Mouse (Mus musculus) urinary bladder, postnatal 36 days (tissue): ENCODE data around the gene Ankrd11.

Source experiments
- DNase-seq, 2 experiments: peaks; one replicate each; pipeline ENCODE4 v3.0.0; 2022; ENCODE audit warnings: low spot score in 2 of 2, mixed read lengths in 1 of 2

The Ankrd11 gene

DNA sequence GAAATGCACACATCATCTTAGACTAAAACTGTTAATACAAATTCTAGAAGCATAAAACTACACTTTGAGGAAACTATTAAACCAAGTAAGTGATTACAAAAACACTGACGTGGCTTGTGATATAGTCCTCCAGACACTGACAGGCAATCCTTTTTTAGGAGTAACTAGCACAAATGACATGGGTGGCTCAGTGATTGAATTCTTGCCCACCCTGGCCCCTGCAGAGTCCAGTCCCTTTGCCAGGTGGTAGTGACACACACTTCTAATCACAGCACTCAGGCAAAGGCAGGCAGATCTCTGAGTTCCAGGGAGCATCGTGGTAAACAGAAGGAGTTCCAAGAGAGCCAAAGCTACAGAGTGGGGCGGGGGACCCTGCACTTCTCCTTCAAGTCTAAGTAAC, 36.7 kb downstream of the Ankrd11 start:
- DNase-seq = no peak

DNA sequence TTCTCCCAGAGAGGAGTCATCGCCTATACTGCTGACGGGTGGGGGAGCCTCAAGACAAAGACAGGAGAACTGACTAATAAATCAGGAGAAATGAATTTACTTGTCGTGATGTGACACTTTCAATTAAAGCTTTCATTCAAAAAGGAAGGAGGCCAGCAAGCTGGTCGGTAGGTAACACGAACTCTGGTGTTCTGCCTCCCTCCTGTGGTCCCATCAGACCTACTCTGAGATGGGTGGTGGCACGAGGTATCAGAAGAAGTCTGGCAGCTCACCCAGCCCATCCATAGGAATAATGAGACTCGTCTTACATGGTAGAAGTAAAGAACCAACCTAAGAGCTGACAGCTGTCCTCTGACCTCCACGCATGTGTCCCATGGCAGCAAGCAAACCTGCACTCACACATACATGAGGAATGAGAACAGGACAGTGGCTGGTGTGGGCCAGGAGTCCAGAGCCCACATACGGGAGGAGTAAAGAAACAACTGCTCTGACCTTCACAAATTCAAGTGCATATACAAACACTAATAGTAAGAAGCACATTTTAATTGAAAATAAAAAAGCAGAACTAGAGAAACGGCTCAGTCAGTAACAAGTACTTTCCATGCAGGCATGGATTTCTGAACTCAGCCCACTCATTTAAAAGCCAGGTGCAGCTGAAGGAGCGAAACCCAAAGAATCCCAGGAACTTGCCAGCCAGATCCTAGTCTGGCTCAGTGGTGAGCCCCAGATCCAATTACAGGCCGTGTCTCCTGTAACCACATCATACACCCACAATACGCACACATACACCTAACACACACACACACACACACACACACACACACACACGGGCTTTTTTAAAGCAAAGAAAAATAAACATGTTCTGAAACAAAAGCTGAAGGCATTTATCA, 37.8 kb downstream of the Ankrd11 start:
- DNase-seq = no peak

DNA sequence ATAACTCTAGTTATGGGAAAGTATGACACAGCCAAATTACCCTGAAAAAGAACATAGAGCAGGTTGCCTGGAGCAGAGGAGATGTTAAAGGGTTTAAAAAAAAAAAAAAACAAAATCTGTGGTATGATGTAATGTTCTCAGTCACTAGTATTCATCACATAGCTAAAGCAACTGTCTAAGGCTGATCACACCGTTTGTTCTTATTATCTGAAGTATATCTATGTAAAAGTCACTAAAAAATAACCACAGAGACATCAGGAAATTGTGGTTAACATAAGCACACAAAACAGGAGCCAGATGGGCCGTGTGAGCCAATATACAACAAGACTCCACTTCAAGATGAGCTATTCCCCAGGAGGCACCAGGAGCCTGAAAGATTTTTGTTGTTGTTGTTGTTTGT, 41.8 kb downstream of the Ankrd11 start:
- DNase-seq = no peak

DNA sequence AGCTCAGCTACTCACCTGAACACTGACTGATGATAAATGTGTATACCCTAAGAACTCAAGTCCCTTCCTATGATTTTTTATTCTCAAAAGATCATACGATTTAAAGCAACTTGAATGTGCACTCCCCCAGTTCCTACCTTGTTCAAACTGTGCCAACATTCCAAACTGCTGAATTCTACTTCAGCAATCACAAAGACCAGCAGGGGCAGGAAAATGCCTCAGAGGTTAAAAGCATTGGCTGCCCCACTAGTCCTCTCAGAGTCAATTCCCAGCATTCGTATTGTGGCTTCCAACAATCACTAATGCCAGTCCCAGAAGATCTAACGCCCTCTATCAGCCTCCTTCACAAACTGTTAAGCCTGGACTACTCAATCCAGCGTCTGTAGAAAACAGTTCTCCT, 44.1 kb downstream of the Ankrd11 start:
- no peak for DNase-seq

DNA sequence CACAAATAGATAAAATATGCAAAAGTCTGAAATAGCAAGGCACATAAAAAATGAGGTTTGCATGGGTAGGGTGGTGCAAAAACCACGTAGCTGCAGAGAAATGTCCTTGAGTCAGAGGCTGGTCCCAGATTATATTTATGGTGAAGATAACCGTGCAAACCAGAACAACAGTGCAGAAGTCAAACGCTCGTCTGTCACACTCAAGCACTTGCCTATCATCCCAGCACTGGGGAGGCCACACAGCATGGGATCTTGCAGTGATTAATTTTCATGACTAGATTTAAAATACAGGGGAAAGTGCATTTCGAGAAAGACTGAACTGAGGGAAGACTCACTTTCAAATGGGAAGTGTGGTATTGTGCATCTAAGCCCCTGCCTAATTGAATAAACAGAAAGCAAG, 48.3 kb downstream of the Ankrd11 start:
- no peak for DNase-seq

DNA sequence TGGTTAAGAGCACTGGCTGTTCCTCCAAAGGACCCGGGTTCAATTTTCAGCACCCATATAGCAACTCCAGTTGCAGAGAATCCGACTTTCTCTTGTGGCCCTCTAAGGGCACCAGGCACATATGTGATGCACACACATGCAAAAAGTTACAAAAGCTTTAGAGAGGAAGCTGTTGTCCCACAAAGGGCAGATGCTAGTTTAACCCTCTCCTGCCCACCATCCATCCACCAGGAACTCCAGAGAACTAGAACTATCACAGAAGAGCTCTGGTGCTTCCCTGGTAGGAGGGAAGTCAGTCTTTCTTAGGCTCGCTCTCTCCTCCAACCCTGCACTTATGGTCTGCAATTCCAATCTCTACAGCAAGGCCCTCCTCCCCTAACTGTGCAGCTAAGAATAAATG, 49.0 kb downstream of the Ankrd11 start:
- DNase-seq = no peak

DNA sequence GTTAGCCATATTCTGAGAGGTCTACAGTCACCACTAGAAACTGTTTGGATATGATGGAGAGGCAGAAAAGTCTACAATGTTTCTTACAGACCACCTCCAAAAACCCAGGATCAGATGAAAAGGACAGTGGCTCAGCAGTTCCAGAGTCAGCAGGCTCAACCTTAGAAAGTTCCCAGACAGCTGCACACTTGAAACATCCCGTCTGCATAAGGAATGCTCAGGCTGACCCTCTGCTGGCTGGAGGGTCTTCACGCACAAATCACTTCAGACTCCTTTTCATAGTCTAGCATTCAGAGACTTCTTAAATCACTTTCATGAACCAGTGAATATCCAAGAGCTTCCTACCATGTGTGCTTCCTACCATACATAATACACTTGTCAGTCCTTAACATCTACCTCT, 49.8 kb downstream of the Ankrd11 start:
- DNase-seq = no peak

DNA sequence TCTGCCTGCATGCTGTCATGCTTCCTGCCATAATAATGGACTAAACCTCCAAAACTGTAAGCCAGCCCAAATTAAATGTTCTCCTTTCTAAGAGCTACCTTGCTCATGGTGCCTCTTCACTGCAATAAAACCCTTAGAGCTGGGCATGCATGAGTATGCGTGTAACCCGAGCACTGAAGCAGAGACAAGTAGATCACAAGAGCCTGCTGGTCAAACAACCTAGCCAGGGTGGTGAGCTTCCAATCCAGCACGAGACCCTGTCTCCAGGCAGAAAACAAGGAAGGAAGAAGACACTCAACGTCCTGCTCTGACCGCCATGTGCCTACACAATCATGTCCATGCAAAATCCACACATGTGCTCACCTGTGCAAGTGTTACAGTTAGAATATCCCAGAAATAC, 50.7 kb downstream of the Ankrd11 start:
- DNase-seq = no peak

DNA sequence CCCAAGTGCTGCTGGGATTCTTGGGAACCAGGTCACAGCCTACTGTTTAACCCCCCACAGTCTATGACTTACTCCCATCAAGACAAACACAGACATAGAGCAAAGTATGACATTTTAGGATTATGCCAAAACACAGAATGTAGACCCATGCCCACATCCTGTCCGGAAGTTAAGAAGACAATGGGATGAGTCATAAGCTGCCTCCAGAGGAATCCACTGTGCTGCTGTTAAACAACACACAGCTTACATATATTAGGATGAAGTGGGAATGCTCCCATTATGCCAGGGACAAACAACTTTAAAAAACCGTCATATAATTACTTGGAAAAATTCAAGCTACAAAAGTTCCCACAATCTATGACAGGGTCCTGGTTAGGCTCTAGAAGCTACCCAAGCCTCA, 52.1 kb downstream of the Ankrd11 start:
- no peak for DNase-seq

DNA sequence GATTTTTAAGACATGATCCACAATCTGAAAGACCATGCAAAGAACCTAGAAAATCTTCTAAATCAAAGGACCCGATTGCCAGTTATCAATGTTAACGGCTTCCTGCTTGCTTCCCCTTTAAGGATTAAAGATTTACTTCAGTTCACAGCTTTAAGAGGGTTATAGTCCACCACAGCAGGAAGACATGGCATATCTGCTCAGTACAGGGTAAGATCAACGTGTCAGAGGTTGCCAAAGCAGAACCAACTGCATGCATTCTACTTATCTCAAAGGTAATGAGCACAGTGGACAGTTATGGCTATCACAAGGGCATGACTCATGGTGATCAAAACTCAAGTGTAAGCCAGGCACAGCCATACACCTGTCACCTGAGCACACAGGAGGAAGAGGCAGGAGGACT, 53.1 kb downstream of the Ankrd11 start:
- DNase-seq = no peak

DNA sequence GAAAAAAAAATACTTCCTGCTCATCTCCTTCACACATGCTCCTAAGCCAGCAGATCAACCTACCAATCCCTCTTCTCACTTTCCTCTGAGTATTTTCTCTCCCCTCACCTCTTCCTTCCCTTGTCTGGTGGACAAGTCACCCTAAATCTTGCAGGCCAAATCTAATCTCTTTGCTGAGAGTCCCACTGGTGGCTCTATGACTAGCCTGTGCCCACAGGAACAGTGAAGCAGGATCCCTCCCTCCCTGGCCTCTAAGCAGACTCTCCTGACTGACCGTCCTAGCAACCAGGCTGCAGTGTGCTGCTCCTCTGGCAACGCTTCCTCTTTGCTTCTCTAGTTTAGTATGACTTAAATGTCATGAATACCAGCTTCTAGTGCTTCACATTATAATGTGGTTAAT, 54.8 kb downstream of the Ankrd11 start:
- no peak for DNase-seq

DNA sequence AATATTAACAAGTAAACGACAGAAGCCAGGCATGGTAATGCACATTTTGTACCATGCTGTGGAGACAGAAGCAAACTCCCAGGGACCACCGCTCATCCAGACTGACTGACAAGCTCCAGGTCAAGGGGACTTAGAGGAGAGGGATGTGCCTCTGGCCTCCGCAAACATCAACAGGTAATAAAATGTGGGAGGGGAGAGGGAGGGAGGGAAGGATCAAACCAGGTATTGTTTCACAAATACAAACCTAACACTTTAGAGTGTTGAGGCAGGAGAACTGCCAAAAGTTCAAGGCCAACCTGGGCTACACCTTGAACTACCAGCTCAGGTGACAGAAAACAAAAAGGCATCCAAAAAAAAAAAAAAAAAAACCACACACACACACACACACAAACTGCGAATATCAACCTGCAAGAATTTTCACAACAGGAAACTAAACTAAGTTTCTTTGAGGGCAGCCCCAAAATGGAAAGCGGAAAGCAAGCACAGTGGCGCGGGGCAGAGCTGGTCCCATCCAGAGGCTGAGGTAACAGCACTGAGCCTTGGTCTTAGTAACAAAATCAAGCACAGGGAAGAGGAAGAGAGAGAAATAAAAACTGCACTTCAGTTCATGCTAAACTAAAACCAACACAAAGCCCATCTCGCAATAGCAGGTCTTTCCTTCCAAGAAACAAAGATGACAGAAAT, 55.4 kb downstream of the Ankrd11 start:
- no peak for DNase-seq

DNA sequence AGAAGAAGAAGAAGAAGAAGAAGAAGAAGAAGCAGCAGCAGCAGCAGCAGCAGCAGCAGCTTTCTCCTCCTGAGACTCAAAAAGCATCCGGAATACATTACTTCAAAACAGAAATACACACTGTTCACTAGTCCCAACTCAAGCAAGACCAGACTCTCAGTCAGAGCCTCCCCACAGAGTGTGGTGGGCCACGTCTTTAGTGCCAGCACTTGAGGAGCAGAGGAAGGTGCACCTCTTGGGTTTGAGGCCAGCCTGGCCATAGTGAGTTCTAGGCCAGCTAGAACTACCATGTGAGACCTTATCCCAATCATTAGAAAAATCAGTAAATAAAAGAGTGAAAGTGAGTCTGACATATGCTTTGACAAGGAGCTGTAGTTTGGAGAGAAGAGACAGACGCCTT, 57.9 kb downstream of the Ankrd11 start:
- DNase-seq = no peak

DNA sequence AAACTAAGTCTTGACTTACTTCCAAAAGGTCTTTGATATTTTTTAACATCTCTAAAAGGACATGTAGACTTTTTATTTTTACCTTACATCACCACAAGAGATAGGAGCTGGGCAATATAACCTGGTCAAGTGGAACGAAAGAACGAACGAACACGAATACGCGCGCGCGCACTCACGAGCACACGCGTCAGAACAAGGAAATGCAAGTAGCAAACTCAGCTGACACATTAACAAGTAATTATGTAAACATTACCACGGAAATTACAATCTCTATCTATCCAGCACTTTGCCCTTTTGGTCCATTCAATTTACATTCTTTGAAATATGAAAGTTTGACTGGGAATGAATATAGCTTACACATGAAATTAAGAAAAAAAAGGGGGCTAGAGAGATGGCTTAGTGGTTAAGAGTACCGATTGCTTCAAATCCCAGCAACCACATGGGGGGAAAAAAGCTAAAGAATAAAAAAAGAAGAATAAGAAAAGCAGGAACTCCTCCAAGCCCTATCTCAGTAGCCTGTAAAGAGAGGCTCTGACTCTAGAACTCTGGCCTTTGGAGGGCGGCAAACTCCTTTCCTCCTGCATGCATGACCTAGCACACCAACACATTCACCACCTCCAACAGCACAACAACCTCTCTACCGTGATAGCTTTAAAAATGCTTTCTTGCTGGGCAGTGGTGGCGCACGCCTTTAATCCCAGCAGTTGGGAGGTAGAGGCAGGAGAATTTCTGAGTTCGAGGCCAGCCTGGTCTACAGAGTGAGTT, 58.7 kb downstream of the Ankrd11 start:
- no peak for DNase-seq

DNA sequence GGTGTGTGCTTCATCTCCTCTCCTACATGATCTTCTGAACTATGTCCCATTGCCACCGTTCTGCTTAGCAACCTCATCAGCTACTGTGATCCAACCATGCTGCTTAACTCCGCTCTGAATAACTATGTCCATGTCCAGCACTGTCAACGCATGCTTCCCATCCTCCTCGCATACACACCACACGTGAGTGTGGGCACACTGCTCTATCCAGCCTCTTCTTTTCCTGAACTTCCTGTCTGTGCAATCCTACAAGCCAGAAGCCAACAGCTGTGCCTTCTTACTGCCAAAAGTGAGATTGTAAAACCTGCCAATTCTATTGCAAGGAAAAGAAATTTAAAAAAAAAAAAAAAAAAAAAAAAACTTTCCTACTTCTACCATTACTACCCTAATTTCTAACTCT, 60.4 kb downstream of the Ankrd11 start:
- no peak for DNase-seq

DNA sequence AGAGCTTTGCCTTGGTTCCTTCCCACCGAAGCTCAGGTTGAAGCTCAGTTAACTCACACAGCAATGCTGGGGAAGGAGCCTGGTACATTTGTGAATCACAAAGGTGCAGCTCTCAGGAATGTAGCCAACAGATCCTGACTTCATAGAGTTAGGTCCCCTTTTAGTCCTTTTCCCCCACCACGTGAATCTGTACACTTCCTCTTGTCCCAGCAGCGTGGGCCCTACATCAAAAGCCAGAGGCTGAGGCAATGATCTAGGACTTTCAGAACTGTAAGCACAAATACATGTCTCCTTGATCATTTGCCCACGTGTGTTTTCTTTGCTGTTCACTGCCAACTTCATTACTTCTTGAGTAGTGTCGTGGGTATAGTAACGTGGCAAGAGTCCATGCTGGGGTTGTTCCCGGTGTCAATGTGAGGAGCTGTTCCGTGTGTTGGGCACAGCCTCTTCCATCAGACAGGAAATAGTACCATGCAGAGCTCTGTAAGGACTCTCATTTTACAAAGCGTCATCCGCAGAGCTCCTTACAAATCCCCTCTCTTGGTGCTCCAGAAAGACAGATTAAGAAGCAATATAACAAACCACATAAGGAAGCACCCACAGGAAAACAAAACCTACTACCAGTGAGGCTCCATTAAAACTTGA, 62.1 kb downstream of the Ankrd11 start:
- DNase-seq = no peak

DNA sequence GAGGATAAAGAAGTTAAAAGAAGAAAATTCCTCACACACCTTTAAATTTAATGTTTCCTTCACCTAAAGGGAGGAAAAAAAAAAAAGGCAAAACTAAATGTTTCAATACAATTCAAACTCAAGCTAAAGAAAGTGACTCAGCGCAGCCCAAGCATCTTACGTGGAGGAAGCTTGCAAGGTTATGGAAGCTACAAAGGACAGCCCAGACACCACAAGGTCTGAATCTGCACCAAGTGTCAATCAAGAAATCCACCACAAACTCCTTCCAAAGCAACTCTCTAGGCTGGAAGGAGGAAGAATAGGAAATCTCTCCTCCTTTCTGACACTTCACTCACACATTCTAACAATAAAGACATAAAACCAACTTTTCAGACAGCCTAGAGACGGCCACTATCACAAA, 62.7 kb downstream of the Ankrd11 start:
- DNase-seq = no peak

DNA sequence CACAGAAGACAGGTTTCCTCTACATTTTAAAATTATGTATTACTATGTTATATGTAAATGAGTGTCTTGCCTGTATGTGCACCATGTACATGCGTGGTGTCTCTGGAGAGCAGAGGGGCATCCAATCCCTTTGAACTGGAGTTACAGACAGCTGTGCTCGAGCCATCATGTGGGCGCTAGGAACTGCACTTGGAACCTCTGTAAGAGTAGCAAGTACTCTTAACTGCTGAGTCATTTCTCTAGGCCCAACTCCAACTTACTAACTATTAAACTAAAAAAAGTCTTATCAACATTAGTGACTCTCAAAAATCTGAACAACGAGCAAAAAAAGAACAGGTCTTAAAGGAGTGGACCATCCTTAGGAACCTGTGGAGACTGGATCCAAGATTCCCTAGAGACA, 66.0 kb downstream of the Ankrd11 start:
- no peak for DNase-seq

DNA sequence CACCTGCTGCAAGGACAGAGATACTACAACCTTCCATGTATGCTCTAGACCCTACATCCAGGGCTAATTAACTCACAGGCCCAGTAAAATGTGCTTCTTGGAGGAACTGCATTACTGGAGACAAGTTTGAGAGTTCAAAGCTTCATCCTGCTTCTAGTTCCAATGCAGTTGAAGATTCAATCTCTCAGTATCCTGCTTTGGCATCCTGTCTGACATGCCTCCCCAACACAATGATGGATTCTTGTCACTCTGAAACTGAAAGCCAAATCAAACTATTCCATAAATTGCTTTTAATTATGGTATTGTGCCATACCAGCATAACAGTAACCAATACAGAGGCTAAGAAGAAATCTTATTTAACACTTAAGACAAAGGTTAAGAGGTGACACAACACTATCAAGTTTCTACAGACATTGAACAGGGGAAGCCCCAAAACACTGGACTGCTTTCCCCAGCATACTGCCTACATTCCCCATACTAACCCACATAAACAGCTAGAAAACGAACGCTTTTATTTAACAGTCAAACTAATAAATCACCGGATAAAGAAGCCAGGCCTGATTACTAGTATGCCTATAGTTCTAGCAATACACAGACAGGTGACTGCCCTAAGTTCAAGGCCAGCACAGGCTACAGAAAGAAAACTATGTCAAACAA, 72.0 kb downstream of the Ankrd11 start:
- no peak for DNase-seq

DNA sequence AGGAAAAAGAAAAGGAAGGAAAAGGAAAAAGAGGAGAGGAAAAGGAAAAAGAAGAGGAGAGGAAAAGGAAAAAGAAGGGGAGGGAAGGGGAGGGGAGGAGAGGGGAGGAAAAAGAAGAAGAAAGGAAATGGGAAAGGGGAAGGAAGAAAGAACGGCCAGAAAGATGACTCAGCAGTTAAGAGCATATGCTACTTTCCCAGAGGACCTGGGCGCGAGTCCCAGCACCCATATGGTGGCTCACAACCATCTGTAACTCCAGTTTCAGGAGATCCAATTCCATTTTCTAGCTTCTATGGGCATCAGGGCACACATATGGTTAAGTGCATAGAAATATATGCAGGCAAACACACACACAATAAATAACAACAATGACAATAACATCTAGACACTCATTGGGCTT, 73.9 kb downstream of the Ankrd11 start:
- no peak for DNase-seq

DNA sequence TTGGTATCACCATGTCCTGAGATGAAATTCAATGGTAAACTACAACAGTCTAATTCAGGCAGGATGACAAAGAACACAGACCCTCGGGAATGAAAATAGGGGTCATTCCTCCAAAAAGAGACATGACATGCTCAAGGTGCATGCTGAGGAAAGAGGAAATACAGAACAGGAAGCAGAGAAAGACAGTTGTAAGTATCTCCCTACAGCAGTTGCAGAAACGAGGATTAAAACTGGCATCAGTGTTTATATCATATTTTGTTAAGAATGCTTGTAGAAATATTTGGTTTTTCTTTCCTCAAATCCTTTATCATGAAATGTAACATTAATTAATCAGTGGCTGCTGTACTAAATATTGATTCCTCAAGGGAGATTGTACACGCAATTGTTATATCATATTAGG, 75.4 kb downstream of the Ankrd11 start:
- DNase-seq = no peak

DNA sequence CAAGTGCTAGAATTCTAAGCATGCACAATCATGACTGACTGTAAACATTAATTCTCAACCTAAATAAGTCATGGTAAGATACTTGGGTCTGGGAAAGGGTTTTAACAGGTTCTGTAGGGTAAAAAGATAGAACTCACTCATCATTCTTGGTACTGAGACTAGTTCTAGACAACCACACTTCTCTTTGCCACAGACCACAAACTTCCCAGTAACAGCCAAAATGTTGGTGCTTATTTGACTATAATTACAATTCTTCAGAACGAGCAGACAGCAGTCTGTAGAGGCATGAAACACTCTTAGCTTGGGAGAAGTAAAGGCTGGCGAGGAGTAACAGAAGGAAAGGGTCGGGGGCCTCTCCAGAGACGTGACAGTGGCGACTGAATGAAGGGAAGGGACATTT, 80.0 kb downstream of the Ankrd11 start:
- DNase-seq = no peak
